Mouse (Mus musculus): Measurements from ENCODE around the gene Actr6. TPM values are rescaled to one million over a fixed set of nuclear protein-coding genes. Genes with fewer than 3 reads are reported as not detected.
A peak's percentile ranks its signal among the peaks of the same experiment; 100 is the strongest.

Actr6 gene
- total and polyA plus RNA-seq, 3 experiments: 14.4 to 414 (median 15.3) TPM

DNA sequence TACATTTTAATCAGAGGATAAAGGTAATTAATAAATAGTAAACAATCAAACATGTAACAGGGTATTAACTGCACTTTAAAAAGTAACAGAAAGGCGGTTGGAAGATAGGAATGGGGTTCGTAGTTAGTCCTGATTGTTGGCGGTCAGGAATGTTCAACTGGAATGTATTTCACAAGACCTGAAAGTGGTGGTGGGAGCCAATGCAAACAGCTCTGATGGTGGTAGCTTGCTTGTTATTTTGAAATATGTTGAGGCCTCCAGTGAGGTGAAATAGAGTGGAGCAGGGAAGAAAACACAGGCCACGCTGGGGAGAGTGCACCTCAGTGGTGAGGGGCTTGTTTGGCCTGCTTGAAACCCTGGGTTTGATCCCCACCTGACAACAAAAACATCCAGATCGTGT lies 19.0 kb upstream of the Actr6 start:
- H3K27ac ChIP-seq (ENCODE audit: control insufficient read depth, low read depth, low read length): no peak overlapping the region
- no peak for TF ChIP-seq MAX (IDR thresholded peaks at IDR 0.05; ENCODE audit: low read length)
- TF ChIP-seq CTCF (IDR thresholded peaks at IDR 0.05 in 2 of 3, conservative IDR thresholded peaks at IDR 0.05 in 1 of 3; ENCODE audit: control insufficient read depth in 1 of 3, insufficient read depth in 1 of 3, low read depth in 2 of 3, low read length in 3 of 3, poor library complexity in 1 of 3, severe bottlenecking in 1 of 3): no peak
- TF ChIP-seq MYB (IDR thresholded peaks at IDR 0.05; ENCODE audit: low read depth, low read length): no peak
- TF ChIP-seq TAL1 (IDR thresholded peaks at IDR 0.05; ENCODE audit: low read length): no peak
- no peak for TF ChIP-seq MEF2A (IDR thresholded peaks at IDR 0.05; ENCODE audit: extremely low read depth, insufficient replicate concordance, low read depth, low read length, poor library complexity, severe bottlenecking)
- TF ChIP-seq JUND (IDR thresholded peaks at IDR 0.05; ENCODE audit: low read depth, low read length): no peak
- TF ChIP-seq CHD1 (IDR thresholded peaks at IDR 0.05; ENCODE audit: low read depth, low read length): no peak
- no peak for TF ChIP-seq NELFE (IDR thresholded peaks at IDR 0.05; ENCODE audit: low read depth, low read length)
- TF ChIP-seq CHD2 (IDR thresholded peaks at IDR 0.05; ENCODE audit: low read length): no peak
- TF ChIP-seq MAZ (IDR thresholded peaks at IDR 0.05; ENCODE audit: low read depth, low read length): no peak
- TF ChIP-seq TCF12 (IDR thresholded peaks at IDR 0.05; ENCODE audit: low read depth, low read length): no peak
- no peak for TF ChIP-seq ETS1 (IDR thresholded peaks at IDR 0.05; ENCODE audit: low read depth, low read length)
- TF ChIP-seq GABPA (IDR thresholded peaks at IDR 0.05; ENCODE audit: low read depth, low read length): no peak
- no peak for TF ChIP-seq MXI1 (IDR thresholded peaks at IDR 0.05; ENCODE audit: low read depth, low read length)
- TF ChIP-seq GATA1 (IDR thresholded peaks at IDR 0.05; ENCODE audit: low read depth, low read length): no peak
- no peak for TF ChIP-seq ZNF384 (IDR thresholded peaks at IDR 0.05; ENCODE audit: low read depth, low read length)
- TF ChIP-seq SMC3 (IDR thresholded peaks at IDR 0.05; ENCODE audit: low read depth, low read length): no peak
- no peak for TF ChIP-seq MAFK (IDR thresholded peaks at IDR 0.05; ENCODE audit: borderline replicate concordance, low read depth, low read length)

DNA sequence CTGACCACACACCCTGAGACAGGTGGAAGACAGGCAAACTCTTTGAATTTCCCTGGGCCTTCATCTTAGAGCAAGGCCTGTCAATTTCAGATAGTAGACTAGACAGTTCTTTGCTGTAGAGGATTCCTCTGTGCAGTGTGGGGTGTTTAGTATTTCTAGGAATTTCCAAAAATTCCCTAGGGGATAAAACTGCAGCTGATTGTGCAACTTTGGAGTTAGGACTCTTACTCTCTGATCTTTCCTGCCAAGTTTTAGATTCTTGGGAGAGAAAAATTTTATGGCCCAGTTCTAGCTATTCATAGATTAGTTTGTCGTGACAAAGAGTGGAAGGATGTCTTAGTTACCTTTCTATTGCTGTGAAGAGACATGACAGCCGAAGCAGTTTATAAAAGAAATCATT lies 16.5 kb upstream of the Actr6 start:
- no peak overlapping the region for H3K9ac ChIP-seq (ENCODE audit: control insufficient read depth, low read depth, low read length, poor library complexity, severe bottlenecking)
- H3K4me1 ChIP-seq (ENCODE audit: control insufficient read depth in 1 of 2, insufficient read depth in 2 of 2, low read length in 2 of 2): peaks cover 4 to 23% of the 10 kb centered on the region in 2 experiments
- H3K9me3 ChIP-seq (replicated peaks; ENCODE audit: insufficient read depth, low read length): no peaks in the 10 kb centered on the region
- peaks cover 40% of the 10 kb centered on the region for H3K79me2 ChIP-seq (ENCODE audit: control insufficient read depth, insufficient read depth, low read length, poor library complexity)
- peaks cover 0 to 14% of the 10 kb centered on the region in 2 experiments; a peak in 2 of 4 replicates for H3K36me3 ChIP-seq (ENCODE audit: control insufficient read depth in 1 of 2, insufficient read depth in 2 of 2, low read length in 2 of 2)
- H3K27ac ChIP-seq (ENCODE audit: control insufficient read depth, low read depth, low read length): no peak overlapping the region
- no peak overlapping the region for H3K4me3 ChIP-seq (ENCODE audit: control insufficient read depth in 1 of 2, insufficient read depth in 1 of 2, low read depth in 2 of 2, low read length in 2 of 2)
- TF ChIP-seq MEF2A (IDR thresholded peaks at IDR 0.05; ENCODE audit: extremely low read depth, insufficient replicate concordance, low read depth, low read length, poor library complexity, severe bottlenecking): no peak
- TF ChIP-seq MAX (IDR thresholded peaks at IDR 0.05; ENCODE audit: low read length): no peak
- peak; percentile 2 to 25; a peak in 1 of 4 replicates for TF ChIP-seq EP300 (IDR thresholded peaks at IDR 0.05; ENCODE audit: low read depth in 1 of 2, low read length in 2 of 2)
- no peak for TF ChIP-seq NRF1 (IDR thresholded peaks at IDR 0.05; ENCODE audit: insufficient read depth, low read depth, low read length, poor library complexity, severe bottlenecking)
- TF ChIP-seq CTCF (IDR thresholded peaks at IDR 0.05 in 2 of 3, conservative IDR thresholded peaks at IDR 0.05 in 1 of 3; ENCODE audit: control insufficient read depth in 1 of 3, insufficient read depth in 1 of 3, low read depth in 2 of 3, low read length in 3 of 3, poor library complexity in 1 of 3, severe bottlenecking in 1 of 3): no peak
- TF ChIP-seq ZMIZ1 (IDR thresholded peaks at IDR 0.05; ENCODE audit: low read depth, low read length): no peak
- TF ChIP-seq ELF1 (IDR thresholded peaks at IDR 0.05; ENCODE audit: low read depth, low read length): no peak
- TF ChIP-seq JUND (IDR thresholded peaks at IDR 0.05; ENCODE audit: low read depth, low read length): no peak
- no peak for TF ChIP-seq ZKSCAN1 (IDR thresholded peaks at IDR 0.05; ENCODE audit: low read depth, low read length)
- TF ChIP-seq POLR2AphosphoS5 (IDR thresholded peaks at IDR 0.05; ENCODE audit: borderline replicate concordance, low read depth, low read length): no peak
- no peak for TF ChIP-seq USF2 (IDR thresholded peaks at IDR 0.05; ENCODE audit: borderline replicate concordance in 1 of 2, insufficient read depth in 1 of 2, low read depth in 1 of 2, low read length in 2 of 2)
- TF ChIP-seq TAL1 (IDR thresholded peaks at IDR 0.05; ENCODE audit: low read length): peak; percentile 48
- TF ChIP-seq UBTF (IDR thresholded peaks at IDR 0.05; ENCODE audit: borderline replicate concordance, insufficient read depth, low read depth, low read length): no peak
- no peak for DNase-seq (ENCODE audit: low read depth, low spot score)
- no peaks in the 10 kb centered on the region for H3K27me3 ChIP-seq (ENCODE audit: control insufficient read depth in 1 of 2, insufficient read depth in 2 of 2, low read length in 2 of 2)

More for the DNA sequence above, 19.0 kb upstream of the Actr6 start:
- Histone ChIP-seq H3K9me3 (replicated peaks; ENCODE audit: insufficient read depth, low read length) (no peaks in the 10 kb centered on the region), H3K27me3 (ENCODE audit: control insufficient read depth in 1 of 2, insufficient read depth in 2 of 2, low read length in 2 of 2) (no peaks in the 10 kb centered on the region), H3K4me3 (ENCODE audit: control insufficient read depth in 1 of 2, insufficient read depth in 1 of 2, low read depth in 2 of 2, low read length in 2 of 2) (no peak overlapping the region), H3K79me2 (ENCODE audit: control insufficient read depth, insufficient read depth, low read length, poor library complexity) (peaks cover 31% of the 10 kb centered on the region), H3K9ac (ENCODE audit: control insufficient read depth, low read depth, low read length, poor library complexity, severe bottlenecking) (no peak overlapping the region), H3K36me3 (ENCODE audit: control insufficient read depth in 1 of 2, insufficient read depth in 2 of 2, low read length in 2 of 2) (peaks cover 0 to 11% of the 10 kb centered on the region in 2 experiments; a peak in 2 of 4 replicates), H3K4me1 (ENCODE audit: control insufficient read depth in 1 of 2, insufficient read depth in 2 of 2, low read length in 2 of 2) (peaks cover 2 to 17% of the 10 kb centered on the region in 2 experiments; a peak in 3 of 4 replicates)
- no peak for DNase-seq (ENCODE audit: low read depth, low spot score)
